Mouse (Mus musculus) midbrain, embryonic 16.5 days (tissue): ENCODE results near the gene Lpcat2b. TPM values are rescaled to one million over a fixed set of nuclear protein-coding genes. Genes with fewer than 3 reads are reported as not detected.

ENCODE experiments used
- ATAC-seq: fragments of 200-750 bp; cut with Nextera tagmentation; 2 replicates; pipeline ENCODE4 v1.8.0; 2017; ENCODE audit warnings: moderate TSS enrichment
- H3K27ac ChIP-seq: fragments of 300-500 bp; sonication (generic); 2 replicates; pipeline ENCODE4 v1.5.1; 2014; ENCODE audit warnings: mild to moderate bottlenecking, low read length, mixed read lengths
- H3K27me3 ChIP-seq: fragments of 300-500 bp; sonication (generic); 2 replicates; pipeline ENCODE4 v1.6.1; 2014; ENCODE audit warnings: low read depth, low read length, mixed read lengths; ENCODE audit not compliant: control insufficient read depth, insufficient read depth
- H3K36me3 ChIP-seq: fragments of 300-500 bp; sonication (generic); 2 replicates; pipeline ENCODE4 v1.6.1; 2014; ENCODE audit warnings: mild to moderate bottlenecking, low read length, moderate library complexity, mixed read lengths; ENCODE audit not compliant: control insufficient read depth, insufficient read depth
- H3K4me1 ChIP-seq: fragments of 300-500 bp; sonication (generic); 2 replicates; pipeline ENCODE4 v1.6.1; 2014; ENCODE audit warnings: mild to moderate bottlenecking, low read length, mixed read lengths; ENCODE audit not compliant: control insufficient read depth, insufficient read depth
- H3K4me2 ChIP-seq: fragments of 300-500 bp; sonication (generic); 2 replicates; pipeline ENCODE4 v1.6.1; 2014; ENCODE audit warnings: mild to moderate bottlenecking, low read length, mixed read lengths
- H3K4me3 ChIP-seq: fragments of 300-500 bp; sonication (generic); 2 replicates; pipeline ENCODE4 v1.5.1; 2014; ENCODE audit warnings: low read depth, mild to moderate bottlenecking, low read length, moderate library complexity, mixed read lengths
- H3K9ac ChIP-seq: fragments of 300-500 bp; sonication (generic); 2 replicates; pipeline ENCODE4 v1.6.1; 2014; ENCODE audit warnings: low read depth, low read length, mixed read lengths
- H3K9me3 ChIP-seq: fragments of 300-500 bp; sonication (generic); replicated peaks from 2 replicates; pipeline ENCODE4 v1.6.1; 2014; ENCODE audit warnings: mild to moderate bottlenecking, low read length, mixed read lengths; ENCODE audit not compliant: control insufficient read depth, poor library complexity, severe bottlenecking
- WGBS: fragments of 180-500 bp; shearing (Covaris S2); extraction: QIAGEN DNeasy Blood & Tissue Kit; methylation state at CpG from one replicate; pipeline ENCODE4 v1.1.7; 2014; 5-methylcytosine and 5-hydroxymethylcytosine counted together
- polyA plus RNA-seq: library from polyadenylated mRNA; unstranded; fragments of >200 nt; fragmentation: Nextera tagmentation; extraction: Ambion mirVana; gene quantifications from 2 replicates; pipeline ENCODE4 v1.2.1, GENCODE M21; 2015

The Lpcat2b gene
- polyA plus RNA-seq, 1 experiment from 2014 or later, result not detected

- ATAC-seq, result peak; percentile 47
- H3K4me2 ChIP-seq, result peak overlapping the region; percentile 81
- no peaks in the 10 kb centered on the region for H3K36me3 ChIP-seq
- H3K4me3 ChIP-seq, result peak overlapping the region; percentile 85
- H3K27ac ChIP-seq, result peak overlapping the region; percentile 94
- no peaks in the 10 kb centered on the region for H3K9me3 ChIP-seq
- no peaks in the 10 kb centered on the region for H3K27me3 ChIP-seq
- H3K9ac ChIP-seq, result peak overlapping the region; percentile 96
- H3K4me1 ChIP-seq, result peaks cover 11% of the 10 kb centered on the region
- 21% methylated on average over 7 of the region's 7 CpGs for WGBS
These were observed 7.0 kb downstream of the Lpcat2b start for GRCm38 (mm10) chr5:107438353-107438752.

GRCm38 (mm10) chr5:107441881-107442280, 10.5 kb downstream of the Lpcat2b start:
- 87% methylated on average over 5 of the region's 5 CpGs for WGBS
- no peaks in the 10 kb centered on the region for H3K36me3 ChIP-seq

GRCm38 (mm10) chr5:107444251-107444650, 12.9 kb downstream of the Lpcat2b start:
- Histone ChIP-seq H3K36me3 (no peaks in the 10 kb centered on the region), H3K9me3 (no peaks in the 10 kb centered on the region), H3K4me2 (no peak overlapping the region), H3K9ac (no peak overlapping the region), H3K27me3 (no peaks in the 10 kb centered on the region), H3K4me3 (no peak overlapping the region), H3K4me1 (no peaks in the 10 kb centered on the region), H3K27ac (no peak overlapping the region)
- WGBS, result 81% methylated on average over 4 of the region's 4 CpGs
- ATAC-seq, result no peak

More at GRCm38 (mm10) chr5:107441881-107442280, 10.5 kb downstream of the Lpcat2b start:
- no peak for ATAC-seq
- H3K27ac ChIP-seq, result no peak overlapping the region
- no peak overlapping the region for H3K4me2 ChIP-seq
- H3K4me1 ChIP-seq, result peaks cover 11% of the 10 kb centered on the region
- no peaks in the 10 kb centered on the region for H3K9me3 ChIP-seq
- no peaks in the 10 kb centered on the region for H3K27me3 ChIP-seq
- H3K4me3 ChIP-seq, result no peak overlapping the region
- H3K9ac ChIP-seq, result no peak overlapping the region

- Histone ChIP-seq H3K4me2 (no peak overlapping the region), H3K4me1 (no peaks in the 10 kb centered on the region), H3K36me3 (peaks cover 2% of the 10 kb centered on the region; the same call in 1 of the 2 replicates), H3K4me3 (no peak overlapping the region), H3K9me3 (no peaks in the 10 kb centered on the region), H3K9ac (no peak overlapping the region), H3K27ac (no peak overlapping the region), H3K27me3 (no peaks in the 10 kb centered on the region)
- ATAC-seq, result no peak
- WGBS, result 94% methylated on average over 4 of the region's 4 CpGs
These were observed 16.6 kb downstream of the Lpcat2b start for GRCm38 (mm10) chr5:107447977-107448376.

GRCm38 (mm10) chr5:107448784-107449183, 17.4 kb downstream of the Lpcat2b start:
- ATAC-seq, result no peak
- H3K9me3 ChIP-seq, result no peaks in the 10 kb centered on the region
- H3K36me3 ChIP-seq, result peaks cover 2% of the 10 kb centered on the region; the same call in 1 of the 2 replicates
- H3K4me1 ChIP-seq, result no peaks in the 10 kb centered on the region
- H3K27me3 ChIP-seq, result no peaks in the 10 kb centered on the region
- H3K4me2 ChIP-seq, result no peak overlapping the region
- WGBS, result 94% methylated on average over 4 of the region's 4 CpGs
- no peak overlapping the region for H3K9ac ChIP-seq
- H3K27ac ChIP-seq, result no peak overlapping the region
- H3K4me3 ChIP-seq, result no peak overlapping the region

GRCm38 (mm10) chr5:107449620-107450019, 18.3 kb downstream of the Lpcat2b start:
- no peaks in the 10 kb centered on the region for H3K4me1 ChIP-seq
- H3K4me2 ChIP-seq, result no peak overlapping the region
- peaks cover 2% of the 10 kb centered on the region; the same call in 1 of the 2 replicates for H3K36me3 ChIP-seq
- H3K4me3 ChIP-seq, result no peak overlapping the region
- ATAC-seq, result no peak
- H3K27me3 ChIP-seq, result no peaks in the 10 kb centered on the region
- no peak overlapping the region for H3K27ac ChIP-seq
- H3K9me3 ChIP-seq, result no peaks in the 10 kb centered on the region
- H3K9ac ChIP-seq, result no peak overlapping the region
- 93% methylated on average over 5 of the region's 5 CpGs for WGBS

GRCm38 (mm10) chr5:107450299-107450698, 18.9 kb downstream of the Lpcat2b start:
- no peak for ATAC-seq
- Histone ChIP-seq H3K36me3 (peaks cover 2% of the 10 kb centered on the region; the same call in 1 of the 2 replicates), H3K4me1 (no peaks in the 10 kb centered on the region), H3K9me3 (no peaks in the 10 kb centered on the region), H3K4me3 (no peak overlapping the region), H3K27me3 (no peaks in the 10 kb centered on the region), H3K27ac (no peak overlapping the region), H3K4me2 (no peak overlapping the region), H3K9ac (no peak overlapping the region)
- 95% methylated on average over 5 of the region's 5 CpGs for WGBS

GRCm38 (mm10) chr5:107462147-107463076, 31.1 kb downstream of the Lpcat2b start:
- H3K9ac ChIP-seq, result no peak overlapping the region

GRCm38 (mm10) chr5:107466501-107466900, 35.2 kb downstream of the Lpcat2b start:
- Histone ChIP-seq H3K27ac (no peak overlapping the region), H3K27me3 (no peaks in the 10 kb centered on the region), H3K4me1 (no peaks in the 10 kb centered on the region), H3K36me3 (no peaks in the 10 kb centered on the region), H3K9me3 (no peaks in the 10 kb centered on the region), H3K4me2 (no peak overlapping the region), H3K9ac (no peak overlapping the region), H3K4me3 (no peak overlapping the region)
- ATAC-seq, result no peak; the same call in 1 of the 2 replicates
- WGBS, result 20% methylated on average over 5 of the region's 5 CpGs

More at GRCm38 (mm10) chr5:107462147-107463076, 31.1 kb downstream of the Lpcat2b start:
- H3K9me3 ChIP-seq, result no peaks in the 10 kb centered on the region
- no peaks in the 10 kb centered on the region for H3K36me3 ChIP-seq
- WGBS, result 92% methylated on average over 4 of the region's 4 CpGs
- H3K4me1 ChIP-seq, result no peaks in the 10 kb centered on the region
- H3K27me3 ChIP-seq, result no peaks in the 10 kb centered on the region
- no peak for ATAC-seq
- no peak overlapping the region for H3K4me2 ChIP-seq
- H3K27ac ChIP-seq, result no peak overlapping the region
- H3K4me3 ChIP-seq, result no peak overlapping the region
